Mouse (Mus musculus) embryonic fibroblast, embryonic 13.5 days (primary cell): Measurements from ENCODE around the gene Mipep.

Experiments used
- CTCF ChIP-seq: IDR thresholded peaks from 2 replicates; pipeline ENCODE4 v1.5.1; 2011; ENCODE audit warnings: mild to moderate bottlenecking, control low read depth, low read length, moderate library complexity, borderline replicate concordance; ENCODE audit not compliant: insufficient read depth
- POLR2A ChIP-seq: IDR thresholded peaks from 2 replicates; pipeline ENCODE4 v1.6.1; 2011; ENCODE audit warnings: low read depth, mild to moderate bottlenecking, control low read depth, low read length, moderate library complexity

DNA sequence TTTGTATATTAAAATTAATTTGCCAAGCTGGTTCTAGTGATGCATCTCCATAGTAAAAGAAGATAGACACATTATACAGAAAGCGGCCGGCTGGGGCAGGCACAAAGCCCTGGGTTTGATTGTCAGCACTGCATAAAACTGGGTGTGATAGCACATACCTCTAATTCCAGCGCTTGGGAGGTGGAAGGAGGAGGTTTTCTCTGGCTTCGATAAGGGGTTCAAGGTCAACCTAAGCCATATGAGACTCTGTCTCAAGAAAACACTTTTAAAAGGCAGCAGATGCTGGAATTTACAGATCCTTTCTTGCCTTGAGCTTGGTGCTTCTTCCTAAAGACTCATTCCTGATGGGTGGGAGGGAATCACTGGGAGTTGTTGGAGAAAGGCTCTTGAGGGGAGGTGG is 19.8 kb upstream of the Mipep start:
- TF ChIP-seq POLR2A (no peak), CTCF (no peak)
